Mouse (Mus musculus): Measurements from ENCODE around the gene Nsun2.

Gene Nsun2

GRCm38 (mm10) chr13:69533405-69534333 is at the start of gene Nsun2:
Gene Nsun2 (plus strand): TSS chr13:69533746.
- peak; percentile 37 for DNase-seq (ENCODE audit: low read depth, low spot score)

- peak; percentile 37 for DNase-seq (ENCODE audit: low read depth, low spot score)
These were observed 48.2 kb upstream of the Nsun2 start for GRCm38 (mm10) chr13:69485326-69485725.

- no peak for DNase-seq (ENCODE audit: low read depth, low spot score)
These were observed 47.7 kb upstream of the Nsun2 start for GRCm38 (mm10) chr13:69485833-69486232.

GRCm38 (mm10) chr13:69487108-69487507 is 46.4 kb upstream of the Nsun2 start:
- no peak for DNase-seq (ENCODE audit: low read depth, low spot score)

GRCm38 (mm10) chr13:69487611-69488275 is 45.8 kb upstream of the Nsun2 start:
- peak; percentile 27 for DNase-seq (ENCODE audit: low read depth, low spot score)

- peak; percentile 28 for DNase-seq (ENCODE audit: low read depth, low spot score)
These were observed 44.8 kb upstream of the Nsun2 start for GRCm38 (mm10) chr13:69488565-69489255.

- no peak for DNase-seq (ENCODE audit: low read depth, low spot score)
These were observed 43.8 kb upstream of the Nsun2 start for GRCm38 (mm10) chr13:69489777-69490176.

GRCm38 (mm10) chr13:69492876-69493463 is 40.6 kb upstream of the Nsun2 start:
- DNase-seq (ENCODE audit: low read depth, low spot score): peak; percentile 93

GRCm38 (mm10) chr13:69498276-69498675 is 35.3 kb upstream of the Nsun2 start:
- peak; percentile 26 for DNase-seq (ENCODE audit: low read depth, low spot score)

- no peak for DNase-seq (ENCODE audit: low read depth, low spot score)
These were observed 31.3 kb upstream of the Nsun2 start for GRCm38 (mm10) chr13:69502157-69502750.

GRCm38 (mm10) chr13:69502863-69503262 is 30.7 kb upstream of the Nsun2 start:
- DNase-seq (ENCODE audit: low read depth, low spot score): no peak

- no peak for DNase-seq (ENCODE audit: low read depth, low spot score)
These were observed 27.0 kb upstream of the Nsun2 start for GRCm38 (mm10) chr13:69506341-69507086.

- no peak for DNase-seq (ENCODE audit: low read depth, low spot score)
These were observed 25.9 kb upstream of the Nsun2 start for GRCm38 (mm10) chr13:69507666-69508065.

GRCm38 (mm10) chr13:69509391-69510244 is 23.9 kb upstream of the Nsun2 start:
- DNase-seq (ENCODE audit: low read depth, low spot score): peak; percentile 63

GRCm38 (mm10) chr13:69515091-69515490 is 18.5 kb upstream of the Nsun2 start:
- no peak for DNase-seq (ENCODE audit: low read depth, low spot score)

GRCm38 (mm10) chr13:69517445-69517844 is 16.1 kb upstream of the Nsun2 start:
- no peak for DNase-seq (ENCODE audit: low read depth, low spot score)

- DNase-seq (ENCODE audit: low read depth, low spot score): no peak
These were observed 14.4 kb upstream of the Nsun2 start for GRCm38 (mm10) chr13:69519137-69519536.

GRCm38 (mm10) chr13:69522161-69522791 is 11.3 kb upstream of the Nsun2 start:
- no peak for DNase-seq (ENCODE audit: low read depth, low spot score)

Measured in ZHBTc4 (cell line).